Mouse (Mus musculus): ENCODE results near the gene Ccdc9.

DNA sequence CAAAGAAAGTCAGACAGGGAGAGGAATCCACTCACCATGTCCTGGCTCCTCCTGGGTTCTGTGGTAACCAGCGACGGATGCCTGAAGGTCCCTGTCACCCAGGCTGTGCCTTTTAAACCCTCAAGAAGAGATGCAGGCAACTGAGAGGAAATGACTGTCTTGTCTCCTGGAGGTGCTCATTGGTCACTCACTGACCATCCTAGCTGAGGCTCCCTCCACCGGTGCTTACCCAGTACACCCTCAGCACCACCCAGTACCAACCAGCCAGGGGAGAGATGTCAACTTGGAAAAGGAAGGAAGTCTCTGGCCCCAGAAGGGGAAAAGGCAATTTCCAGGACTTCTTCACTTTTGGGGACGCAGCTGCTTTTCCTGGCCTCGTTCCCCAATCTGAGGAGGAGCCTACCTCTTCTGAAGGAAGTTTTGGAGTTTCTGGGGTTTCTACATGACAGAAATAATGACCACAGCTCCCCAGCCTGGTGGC is 27.4 kb downstream of the Ccdc9 start, which contains the start of gene C5ar1:
- TF ChIP-seq MYOD1 (IDR thresholded peaks at IDR 0.05; ENCODE audit: control insufficient read depth, insufficient read length, low read depth) (no peak), CTCF (IDR thresholded peaks at IDR 0.05; ENCODE audit: control insufficient read depth, insufficient read depth, insufficient read length) (no peak), MYOG (IDR thresholded peaks at IDR 0.05; ENCODE audit: control insufficient read depth, extremely low read depth, insufficient read length) (no peak), USF1 (IDR thresholded peaks at IDR 0.05; ENCODE audit: low read depth) (no peak), FOSL1 (IDR thresholded peaks at IDR 0.05; ENCODE audit: insufficient read depth, low read length, poor library complexity, severe bottlenecking) (no peak), MAX (IDR thresholded peaks at IDR 0.05) (no peak)
